In genomic region chrX:162828783-162829182, GRCm38 (mm10) we compare ENCODE assay signal across 8 mouse cellular contexts. TPM values are rescaled to one million over a fixed set of nuclear protein-coding genes. Genes with fewer than 3 reads are reported as not detected.
A peak's percentile ranks its signal among the peaks of the same experiment; 100 is the strongest.
DNase-seq lines count a peak whose midpoint lies in the region; ATAC-seq and TF ChIP-seq lines count a peak whose summit lies in the region.

No protein-coding gene starts in this region.

- no peak for TF ChIP-seq CTCF in liver, postnatal 0 days (IDR thresholded peaks at IDR 0.05; ENCODE audit: low read depth)

- H3K9ac ChIP-seq in hindbrain, embryonic 14.5 days, result peak overlapping the region; percentile 65
- H3K9ac ChIP-seq in liver, postnatal 0 days (replicated peaks), result peak overlapping the region; percentile 68
- 0 out of 2 replicates have a peak overlapping the region, but pooled peaks have one; percentile 10 for H3K9ac ChIP-seq in stomach, embryonic 14.5 days (replicated peaks; ENCODE audit: low read depth, low read length)

- no peaks in the 10 kb centered on the region for H3K4me1 ChIP-seq in hindbrain, embryonic 14.5 days (replicated peaks; ENCODE audit: control insufficient read depth, insufficient read depth, low read length)
- no peaks in the 10 kb centered on the region for H3K4me1 ChIP-seq in liver, postnatal 0 days (ENCODE audit: insufficient read depth)
- no peaks in the 10 kb centered on the region for H3K4me1 ChIP-seq in stomach, embryonic 14.5 days (ENCODE audit: control insufficient read depth, insufficient read depth, low read length)

- WGBS in hindbrain, embryonic 14.5 days, result 19% methylated on average over 20 of the region's 20 CpGs
- WGBS in liver, postnatal 0 days (ENCODE audit: insufficient replicate concordance), result 34% methylated on average over 9 of the region's 20 CpGs
- 24% methylated on average over 20 of the region's 20 CpGs for WGBS in stomach, embryonic 14.5 days

- H3K9me3 ChIP-seq in hindbrain, embryonic 14.5 days (ENCODE audit: control insufficient read depth, low read length), result no peaks in the 10 kb centered on the region
- no peaks in the 10 kb centered on the region for H3K9me3 ChIP-seq in liver, postnatal 0 days (ENCODE audit: low read length)
- no peaks in the 10 kb centered on the region for H3K9me3 ChIP-seq in stomach, embryonic 14.5 days (ENCODE audit: control insufficient read depth, low read depth, low read length)

- TF ChIP-seq EP300 in liver, postnatal 0 days (IDR thresholded peaks at IDR 0.05; ENCODE audit: low read depth), result no peak

- peak; percentile 29; the same call in 1 of the 2 replicates for ATAC-seq in hindbrain, embryonic 14.5 days (ENCODE audit: low FRiP score)
- peak; percentile 3; the same call in 1 of the 2 replicates for ATAC-seq in liver, postnatal 0 days
- ATAC-seq in stomach, embryonic 14.5 days (ENCODE audit: insufficient number of reproducible peaks, insufficient read depth, low FRiP score, low read depth), result peak; percentile 31; the same call in 1 of the 2 replicates

- DNase-seq in gastrocnemius, postnatal 10 days, result peak; percentile 3
- no peak for DNase-seq in gastrocnemius, adult 18-20 months (ENCODE audit: low spot score)
- peak; percentile 21 for DNase-seq in urinary bladder, adult 2 months (ENCODE audit: low spot score)
- DNase-seq in urinary bladder, postnatal 25 days (ENCODE audit: low spot score), result no peak
- no peak for DNase-seq in hindbrain, embryonic 14.5 days (ENCODE audit: low spot score)
- no peak for DNase-seq in liver, postnatal 0 days
- no peak for DNase-seq in B cell, adult 2 months

- peak overlapping the region; percentile 70 for H3K4me2 ChIP-seq in hindbrain, embryonic 14.5 days (replicated peaks)
- H3K4me2 ChIP-seq in liver, postnatal 0 days (ENCODE audit: low read depth, low read length), result peak overlapping the region; percentile 84
- H3K4me2 ChIP-seq in stomach, embryonic 14.5 days (replicated peaks; ENCODE audit: low read depth, low read length), result peak overlapping the region; percentile 68

- H3K27me3 ChIP-seq in hindbrain, embryonic 14.5 days (ENCODE audit: control insufficient read depth, insufficient read depth, low read length), result no peaks in the 10 kb centered on the region
- H3K27me3 ChIP-seq in liver, postnatal 0 days (ENCODE audit: insufficient read depth, low read length), result no peaks in the 10 kb centered on the region
- no peaks in the 10 kb centered on the region for H3K27me3 ChIP-seq in stomach, embryonic 14.5 days (ENCODE audit: control insufficient read depth, insufficient read depth, low read length)

- peak overlapping the region; percentile 54 for H3K4me3 ChIP-seq in hindbrain, embryonic 14.5 days (replicated peaks; ENCODE audit: low read length)
- H3K4me3 ChIP-seq in liver, postnatal 0 days (ENCODE audit: low read depth, low read length), result peak overlapping the region; percentile 70
- H3K4me3 ChIP-seq in stomach, embryonic 14.5 days (ENCODE audit: low read depth, low read length), result peak overlapping the region; percentile 50

- no peaks in the 10 kb centered on the region for H3K36me3 ChIP-seq in hindbrain, embryonic 14.5 days (replicated peaks; ENCODE audit: control insufficient read depth, insufficient read depth)
- no peaks in the 10 kb centered on the region for H3K36me3 ChIP-seq in liver, postnatal 0 days (replicated peaks; ENCODE audit: insufficient read depth, low read length)
- no peaks in the 10 kb centered on the region for H3K36me3 ChIP-seq in stomach, embryonic 14.5 days (ENCODE audit: control insufficient read depth, insufficient read depth, low read length)

- H3K27ac ChIP-seq in hindbrain, embryonic 14.5 days, result no peak overlapping the region
- H3K27ac ChIP-seq in liver, postnatal 0 days (ENCODE audit: low read depth), result peak overlapping the region; percentile 73
- no peak overlapping the region for H3K27ac ChIP-seq in stomach, embryonic 14.5 days (ENCODE audit: low read length)

RNA-seq across cellular contexts. Expression of gene Txlng, which starts 0.5 kb away (rescaled TPM):
- 1 to 10 TPM; 7.4 to 8.2 TPM for total RNA-seq in gastrocnemius, postnatal 10 days (2021)
- 1 to 10 TPM; 7.3 to 7.7 TPM for total RNA-seq in gastrocnemius, adult 18-20 months (2021)
- polyA plus RNA-seq in urinary bladder, adult 2 months (2012; rRNA removed), result 15.5 and 17.4 TPM in 2 replicates
- polyA plus RNA-seq in hindbrain, embryonic 14.5 days (2014; fragmentation: Nextera tagmentation; extraction: Ambion mirVana), result 12.6 and 13.0 TPM in 2 replicates
- 7.4 and 7.6 TPM in 2 replicates for polyA plus RNA-seq in liver, postnatal 0 days (2015; fragmentation: Nextera tagmentation; extraction: Ambion mirVana)
- 14.7 and 17.0 TPM in 2 replicates for polyA plus RNA-seq in stomach, embryonic 14.5 days (2014; fragmentation: Nextera tagmentation; extraction: Ambion mirVana)

RNA-seq across cellular contexts. Expression of gene Syap1, which starts 59.5 kb away (rescaled TPM):
- 10 to 100 TPM; 32.4 to 34.2 TPM for total RNA-seq in gastrocnemius, postnatal 10 days (2021)
- 10 to 100 TPM; 25.1 to 28.7 TPM for total RNA-seq in gastrocnemius, adult 18-20 months (2021)
- 50.7 and 54.2 TPM in 2 replicates for polyA plus RNA-seq in urinary bladder, adult 2 months (2012; rRNA removed)
- 36.0 and 39.1 TPM in 2 replicates for polyA plus RNA-seq in hindbrain, embryonic 14.5 days (2014; fragmentation: Nextera tagmentation; extraction: Ambion mirVana)
- polyA plus RNA-seq in liver, postnatal 0 days (2015; fragmentation: Nextera tagmentation; extraction: Ambion mirVana), result 20.5 and 21.5 TPM in 2 replicates
- 42.9 and 49.1 TPM in 2 replicates for polyA plus RNA-seq in stomach, embryonic 14.5 days (2014; fragmentation: Nextera tagmentation; extraction: Ambion mirVana)

Comparison
In these comparisons a context has a peak if more than half of its experiments do, and no peak if none do; other contexts are left out.
1. DNase-seq: peak in gastrocnemius, postnatal 10 days (single experiment) and urinary bladder, adult 2 months (single experiment); none in gastrocnemius, adult 18-20 months (single experiment), urinary bladder, postnatal 25 days (single experiment), hindbrain, embryonic 14.5 days (single experiment), liver, postnatal 0 days (single experiment) and B cell, adult 2 months (0 of 2).
2. H3K9ac ChIP-seq: peak in every context shown above with its lines; median percentile 68 in liver, postnatal 0 days; 65 in hindbrain, embryonic 14.5 days; 10 in stomach, embryonic 14.5 days.
3. Peak in every context shown above with its lines, with median percentiles within 50 percentile points of each other: ATAC-seq, H3K4me2 ChIP-seq and H3K4me3 ChIP-seq.